Mouse (Mus musculus): ENCODE results near the gene Noa1. TPM values are rescaled to one million over a fixed set of nuclear protein-coding genes. Genes with fewer than 3 reads are reported as not detected.

Noa1 gene
- polyA plus RNA-seq, 1 experiment from 2014 or later, result 11.6 TPM

GRCm38 (mm10) chr5:77351691-77352090 is 41.8 kb upstream of the Noa1 start:
- Histone ChIP-seq H3K4me3 (ENCODE audit: low read depth, low read length) (no peak overlapping the region), H3K4me1 (ENCODE audit: insufficient read depth, low read depth, low read length) (peaks cover 18% of the 10 kb centered on the region), H3K27me3 (replicated peaks; ENCODE audit: insufficient read depth, low read length) (no peaks in the 10 kb centered on the region), H3K9me3 (ENCODE audit: low read length) (no peaks in the 10 kb centered on the region), H3K36me3 (ENCODE audit: insufficient read depth, low read length) (peaks cover 6% of the 10 kb centered on the region; the same call in 1 of the 2 replicates), H3K27ac (ENCODE audit: low read length) (no peak overlapping the region), H3K4me2 (replicated peaks; ENCODE audit: low read depth, low read length) (no peak overlapping the region), H3K9ac (replicated peaks; ENCODE audit: low read depth) (no peak overlapping the region)
- WGBS, result 69% methylated on average over 9 of the region's 9 CpGs
- DNase-seq (ENCODE audit: low spot score), result no peak
- ATAC-seq, result no peak
- TF ChIP-seq CTCF (IDR thresholded peaks at IDR 0.05), result no peak
- no peak for TF ChIP-seq EP300 (IDR thresholded peaks at IDR 0.05)

- no peaks in the 10 kb centered on the region for H3K9me3 ChIP-seq (ENCODE audit: low read length)
- TF ChIP-seq EP300 (IDR thresholded peaks at IDR 0.05) (no peak), CTCF (IDR thresholded peaks at IDR 0.05) (peak; percentile 25)
- peaks cover 5% of the 10 kb centered on the region for H3K4me1 ChIP-seq (ENCODE audit: insufficient read depth, low read depth, low read length)
- ATAC-seq (no peak), DNase-seq (ENCODE audit: low spot score) (no peak)
- no peaks in the 10 kb centered on the region for H3K27me3 ChIP-seq (replicated peaks; ENCODE audit: insufficient read depth, low read length)
- no peak overlapping the region for H3K27ac ChIP-seq (ENCODE audit: low read length)
- H3K4me2 ChIP-seq (replicated peaks; ENCODE audit: low read depth, low read length), result no peak overlapping the region
- H3K36me3 ChIP-seq (ENCODE audit: insufficient read depth, low read length), result peaks cover 6% of the 10 kb centered on the region; the same call in 1 of the 2 replicates
- H3K9ac ChIP-seq (replicated peaks; ENCODE audit: low read depth), result no peak overlapping the region
- WGBS, result 90% methylated on average over 15 of the region's 15 CpGs
- H3K4me3 ChIP-seq (ENCODE audit: low read depth, low read length), result no peak overlapping the region
These were observed 40.2 kb upstream of the Noa1 start for GRCm38 (mm10) chr5:77349971-77350658.

- no peak for DNase-seq (ENCODE audit: low spot score)
- no peak overlapping the region for H3K9ac ChIP-seq (replicated peaks; ENCODE audit: low read depth)
- no peaks in the 10 kb centered on the region for H3K27me3 ChIP-seq (replicated peaks; ENCODE audit: insufficient read depth, low read length)
- no peak overlapping the region for H3K4me3 ChIP-seq (ENCODE audit: low read depth, low read length)
- ATAC-seq, result no peak
- H3K36me3 ChIP-seq (ENCODE audit: insufficient read depth, low read length), result peaks cover 6% of the 10 kb centered on the region; the same call in 1 of the 2 replicates
- H3K4me1 ChIP-seq (ENCODE audit: insufficient read depth, low read depth, low read length), result no peaks in the 10 kb centered on the region
- no peak overlapping the region for H3K27ac ChIP-seq (ENCODE audit: low read length)
- no peak for TF ChIP-seq CTCF (IDR thresholded peaks at IDR 0.05)
- TF ChIP-seq EP300 (IDR thresholded peaks at IDR 0.05), result no peak
- no peaks in the 10 kb centered on the region for H3K9me3 ChIP-seq (ENCODE audit: low read length)
- WGBS, result 94% methylated on average over 8 of the region's 8 CpGs
- no peak overlapping the region for H3K4me2 ChIP-seq (replicated peaks; ENCODE audit: low read depth, low read length)
These were observed 39.0 kb upstream of the Noa1 start for GRCm38 (mm10) chr5:77348901-77349300.

- WGBS, result 88% methylated on average over 4 of the region's 4 CpGs
These were observed 30.1 kb upstream of the Noa1 start for GRCm38 (mm10) chr5:77340033-77340432.

GRCm38 (mm10) chr5:77330154-77330553 is 20.3 kb upstream of the Noa1 start:
- WGBS, result 78% methylated on average over 5 of the region's 5 CpGs
- no peak for DNase-seq (ENCODE audit: low spot score)
- Histone ChIP-seq H3K4me3 (ENCODE audit: low read depth, low read length) (no peak overlapping the region), H3K9ac (replicated peaks; ENCODE audit: low read depth) (no peak overlapping the region), H3K27ac (ENCODE audit: low read length) (no peak overlapping the region), H3K9me3 (ENCODE audit: low read length) (no peaks in the 10 kb centered on the region), H3K36me3 (ENCODE audit: insufficient read depth, low read length) (peaks cover 45% of the 10 kb centered on the region), H3K27me3 (replicated peaks; ENCODE audit: insufficient read depth, low read length) (no peaks in the 10 kb centered on the region), H3K4me1 (ENCODE audit: insufficient read depth, low read depth, low read length) (no peaks in the 10 kb centered on the region), H3K4me2 (replicated peaks; ENCODE audit: low read depth, low read length) (no peak overlapping the region)
- no peak for ATAC-seq
- TF ChIP-seq EP300 (IDR thresholded peaks at IDR 0.05) (no peak), CTCF (IDR thresholded peaks at IDR 0.05) (peak; percentile 34; the same call in 1 of the 2 replicates)

More at GRCm38 (mm10) chr5:77340033-77340432, 30.1 kb upstream of the Noa1 start:
- DNase-seq (ENCODE audit: low spot score), result no peak
- Histone ChIP-seq H3K4me1 (ENCODE audit: insufficient read depth, low read depth, low read length) (no peaks in the 10 kb centered on the region), H3K9me3 (ENCODE audit: low read length) (no peaks in the 10 kb centered on the region), H3K27me3 (replicated peaks; ENCODE audit: insufficient read depth, low read length) (no peaks in the 10 kb centered on the region), H3K9ac (replicated peaks; ENCODE audit: low read depth) (no peak overlapping the region), H3K4me2 (replicated peaks; ENCODE audit: low read depth, low read length) (no peak overlapping the region), H3K4me3 (ENCODE audit: low read depth, low read length) (no peak overlapping the region), H3K36me3 (ENCODE audit: insufficient read depth, low read length) (peaks cover 36% of the 10 kb centered on the region), H3K27ac (ENCODE audit: low read length) (no peak overlapping the region)
- no peak for ATAC-seq
- TF ChIP-seq EP300 (IDR thresholded peaks at IDR 0.05) (no peak), CTCF (IDR thresholded peaks at IDR 0.05) (no peak)

GRCm38 (mm10) chr5:77324936-77325335 is 15.1 kb upstream of the Noa1 start:
- DNase-seq (ENCODE audit: low spot score) (no peak), ATAC-seq (no peak)
- no peak overlapping the region for H3K4me3 ChIP-seq (ENCODE audit: low read depth, low read length)
- whole genome bisulfite sequencing, result 88% methylated on average over 1 of the region's 1 CpGs
- no peak overlapping the region for H3K27ac ChIP-seq (ENCODE audit: low read length)
- H3K9me3 ChIP-seq (ENCODE audit: low read length), result no peaks in the 10 kb centered on the region
- no peak overlapping the region for H3K9ac ChIP-seq (replicated peaks; ENCODE audit: low read depth)
- H3K4me2 ChIP-seq (replicated peaks; ENCODE audit: low read depth, low read length), result no peak overlapping the region
- TF ChIP-seq CTCF (IDR thresholded peaks at IDR 0.05), result no peak
- no peak for TF ChIP-seq EP300 (IDR thresholded peaks at IDR 0.05)
- no peaks in the 10 kb centered on the region for H3K4me1 ChIP-seq (ENCODE audit: insufficient read depth, low read depth, low read length)
- H3K27me3 ChIP-seq (replicated peaks; ENCODE audit: insufficient read depth, low read length), result no peaks in the 10 kb centered on the region
- peaks cover 56% of the 10 kb centered on the region for H3K36me3 ChIP-seq (ENCODE audit: insufficient read depth, low read length)

Measured in lung, postnatal 0 days (tissue).